Mouse (Mus musculus): ENCODE data around the gene Ccl1. TPM values are rescaled to one million over a fixed set of nuclear protein-coding genes. Genes with fewer than 3 reads are reported as not detected.

Gene Ccl1
- 10 to 100 TPM in 1 of 2 experiments, 1 to 10 TPM in 1; 2.3 to 19.5 TPM for polyA plus RNA-seq (2017; shearing (Covaris generic))

DNA sequence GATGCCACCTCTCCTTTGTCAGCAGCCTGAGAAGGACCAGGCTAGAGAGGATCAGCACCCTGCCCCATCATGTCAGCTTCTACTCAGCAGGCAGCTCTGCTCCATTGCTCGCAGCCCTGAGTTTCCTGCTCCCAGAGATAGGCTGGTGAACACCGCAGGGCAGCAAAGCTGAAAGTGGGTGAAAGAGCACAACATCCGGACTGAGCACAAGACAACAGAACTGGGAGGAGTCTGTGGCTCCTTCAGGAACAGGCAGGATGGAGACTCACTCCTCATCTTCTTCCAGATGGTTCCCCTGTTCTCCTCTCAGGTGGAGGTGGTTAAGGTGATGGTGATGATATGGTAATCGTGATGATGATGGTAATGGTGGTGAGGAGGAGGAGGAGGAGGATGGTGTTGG lies at the start of gene Ccl1:
Ccl1 (minus strand) TSS at position 101 of the 400 bp plus-strand sequence.

Other genes with a start within 250 kb of the Ccl1 start
- not detected for gene Ccl11, start 247.9 kb downstream of the Ccl1 start, polyA plus RNA-seq (2017; shearing (Covaris generic))
- gene Ccl12, start 203.8 kb downstream of the Ccl1 start, polyA plus RNA-seq (2017; shearing (Covaris generic)), result under 1 TPM in 1 of 2 experiments, not detected in 1; 0.35 TPM
- gene Ccl8, start 190.5 kb downstream of the Ccl1 start, polyA plus RNA-seq (2017; shearing (Covaris generic)), result not detected
- under 1 TPM; 0.25 to 0.38 TPM for gene Tmem132e, start 83.2 kb upstream of the Ccl1 start, polyA plus RNA-seq (2017; shearing (Covaris generic))